Mouse (Mus musculus): ENCODE data around the gene Anks3. TPM values are rescaled to one million over a fixed set of nuclear protein-coding genes. Genes with fewer than 3 reads are reported as not detected.

Anks3 gene
- polyA plus RNA-seq, 1 experiment from 2014 or later: 31.8 TPM

DNA sequence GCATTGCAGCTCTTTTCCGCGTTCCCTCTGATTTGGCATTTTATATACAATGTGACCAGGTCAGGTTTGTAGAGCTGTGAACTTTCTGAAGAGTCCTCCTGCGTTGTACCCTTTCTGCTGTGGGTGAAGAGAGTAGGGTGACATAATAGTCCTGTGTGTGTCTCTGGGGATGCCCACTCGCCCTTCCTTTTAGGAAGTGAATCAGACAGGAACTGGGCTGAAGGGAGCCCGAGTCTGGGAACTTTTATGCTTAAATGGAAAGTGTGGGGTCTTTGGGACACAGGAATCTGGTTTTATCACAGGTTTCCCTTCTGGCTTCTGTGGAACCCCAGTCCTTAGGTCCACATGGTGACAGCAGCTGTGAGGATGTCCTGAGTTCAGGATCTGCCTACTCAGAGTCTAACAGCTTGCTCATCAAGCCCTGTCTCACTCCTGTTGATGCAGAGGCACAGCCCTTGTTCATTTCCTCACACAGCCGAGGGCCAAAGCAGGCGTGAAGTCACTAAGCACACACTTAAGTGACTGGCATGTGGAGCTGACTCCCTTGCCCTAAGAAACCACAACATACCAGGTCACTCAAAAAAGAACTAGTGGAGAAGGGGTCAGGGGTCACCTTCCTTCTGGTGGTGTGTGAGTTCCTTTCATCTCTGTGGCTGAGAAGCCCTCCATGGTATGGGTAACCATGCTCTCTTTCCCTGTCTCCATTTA, 69.7 kb downstream of the Anks3 start:
- ATAC-seq (replicated peaks; ENCODE audit: insufficient number of reproducible peaks, low FRiP score, low TSS enrichment): no peak
- no peak overlapping the region for H3K4me2 ChIP-seq
- 67% methylated on average over 7 of the region's 7 CpGs for WGBS (ENCODE audit: insufficient replicate concordance)
- no peaks in the 10 kb centered on the region for H3K27me3 ChIP-seq (ENCODE audit: control insufficient read depth, insufficient read depth, low read length)
- peaks cover 38% of the 10 kb centered on the region for H3K4me1 ChIP-seq (ENCODE audit: control insufficient read depth, insufficient read depth, low read length)
- no peaks in the 10 kb centered on the region for H3K36me3 ChIP-seq (ENCODE audit: control insufficient read depth, insufficient read depth, low read length)
- H3K9me3 ChIP-seq (replicated peaks; ENCODE audit: control insufficient read depth, low read length): no peaks in the 10 kb centered on the region
- H3K9ac ChIP-seq (ENCODE audit: low read depth, low read length): no peak overlapping the region
- H3K27ac ChIP-seq (ENCODE audit: low read depth, low read length): no peak overlapping the region
- H3K4me3 ChIP-seq (ENCODE audit: low read depth, low read length): no peak overlapping the region

DNA sequence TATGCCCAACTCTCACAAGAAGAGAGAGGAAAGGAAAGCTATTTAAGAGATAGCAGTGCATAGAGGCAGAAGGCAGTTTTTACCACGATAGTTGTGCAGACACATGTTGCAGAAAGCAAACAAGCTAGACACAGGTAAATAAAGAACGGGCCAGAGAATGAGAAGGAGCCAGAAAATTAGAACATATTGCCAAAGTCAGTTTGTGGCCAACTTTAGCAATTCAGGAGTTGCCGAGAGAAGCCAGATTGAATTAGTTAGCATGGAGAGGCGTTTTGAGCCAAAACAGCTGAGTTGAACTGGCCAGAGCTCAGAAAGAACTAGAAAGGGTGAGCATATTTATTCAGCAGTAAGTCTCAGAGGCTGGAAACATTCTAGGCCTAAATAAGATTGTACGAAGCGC, 71.8 kb downstream of the Anks3 start:
- no peaks in the 10 kb centered on the region for H3K9me3 ChIP-seq (replicated peaks; ENCODE audit: control insufficient read depth, low read length)
- no peak overlapping the region for H3K4me2 ChIP-seq
- no peaks in the 10 kb centered on the region for H3K36me3 ChIP-seq (ENCODE audit: control insufficient read depth, insufficient read depth, low read length)
- H3K4me1 ChIP-seq (ENCODE audit: control insufficient read depth, insufficient read depth, low read length): peaks cover 51% of the 10 kb centered on the region
- no peak overlapping the region for H3K4me3 ChIP-seq (ENCODE audit: low read depth, low read length)
- no peak for ATAC-seq (replicated peaks; ENCODE audit: insufficient number of reproducible peaks, low FRiP score, low TSS enrichment)
- 84% methylated on average over 6 of the region's 6 CpGs for WGBS (ENCODE audit: insufficient replicate concordance)
- no peak overlapping the region for H3K9ac ChIP-seq (ENCODE audit: low read depth, low read length)
- H3K27me3 ChIP-seq (ENCODE audit: control insufficient read depth, insufficient read depth, low read length): no peaks in the 10 kb centered on the region
- no peak overlapping the region for H3K27ac ChIP-seq (ENCODE audit: low read depth, low read length)

Other genes starting within 250 kb of the Anks3 start
- gene Nmral1, start 244.8 kb downstream of the Anks3 start, polyA plus RNA-seq (2014; fragmentation: Nextera tagmentation; extraction: Ambion mirVana): 53.1 and 58.3 TPM in 2 replicates
- gene Hmox2, start 237.8 kb downstream of the Anks3 start, polyA plus RNA-seq (2014; fragmentation: Nextera tagmentation; extraction: Ambion mirVana): 102 and 109 TPM in 2 replicates
- 113 and 118 TPM in 2 replicates for gene Cdip1, start 173.9 kb downstream of the Anks3 start, polyA plus RNA-seq (2014; fragmentation: Nextera tagmentation; extraction: Ambion mirVana)
- 0.25 and 0.79 TPM in 2 replicates for gene 4930562C15Rik, start 128.8 kb downstream of the Anks3 start, polyA plus RNA-seq (2014; fragmentation: Nextera tagmentation; extraction: Ambion mirVana)
- gene Ubald1, start 83.9 kb downstream of the Anks3 start, polyA plus RNA-seq (2014; fragmentation: Nextera tagmentation; extraction: Ambion mirVana): 27.4 and 28.8 TPM in 2 replicates
- gene Mgrn1, start 78.0 kb downstream of the Anks3 start, polyA plus RNA-seq (2014; fragmentation: Nextera tagmentation; extraction: Ambion mirVana): 96.8 and 112 TPM in 2 replicates
- gene Nudt16l1, start 25.4 kb downstream of the Anks3 start, polyA plus RNA-seq (2014; fragmentation: Nextera tagmentation; extraction: Ambion mirVana): 102 and 106 TPM in 2 replicates
- gene Sept12, start 33.6 kb upstream of the Anks3 start, polyA plus RNA-seq (2014; fragmentation: Nextera tagmentation; extraction: Ambion mirVana): not detected in 2 replicates
- gene Smim22, start 43.1 kb upstream of the Anks3 start, polyA plus RNA-seq (2014; fragmentation: Nextera tagmentation; extraction: Ambion mirVana): 1.6 and 3.2 TPM in 2 replicates
- 50.1 and 54.4 TPM in 2 replicates for gene Rogdi, start 49.3 kb upstream of the Anks3 start, polyA plus RNA-seq (2014; fragmentation: Nextera tagmentation; extraction: Ambion mirVana)
- gene Glyr1, start 85.7 kb upstream of the Anks3 start, polyA plus RNA-seq (2014; fragmentation: Nextera tagmentation; extraction: Ambion mirVana): 58.9 and 88.6 TPM in 2 replicates
- gene Ubn1, start 85.9 kb upstream of the Anks3 start, polyA plus RNA-seq (2014; fragmentation: Nextera tagmentation; extraction: Ambion mirVana): 16.6 and 16.8 TPM in 2 replicates
- gene Ppl, start 168.2 kb upstream of the Anks3 start, polyA plus RNA-seq (2014; fragmentation: Nextera tagmentation; extraction: Ambion mirVana): 1.3 and 1.6 TPM in 2 replicates
- gene Sec14l5, start 182.9 kb upstream of the Anks3 start, polyA plus RNA-seq (2014; fragmentation: Nextera tagmentation; extraction: Ambion mirVana): 0.11 TPM in 1 of 2 replicates, not detected in the other
- gene Nagpa, start 239.8 kb upstream of the Anks3 start, polyA plus RNA-seq (2014; fragmentation: Nextera tagmentation; extraction: Ambion mirVana): 11.3 and 13.0 TPM in 2 replicates